In genomic region chr11:52970396-52970795, GRCm38 (mm10) we compare ENCODE assay signal across 19 mouse cellular contexts.
DNase-seq lines count a peak whose midpoint lies in the region; ATAC-seq and TF ChIP-seq lines count a peak whose summit lies in the region.
"Had no signal": no experiment of that assay in that cellular context is flagged by ENCODE, and none has a peak within 500 bp of the region (broad histone marks: within the 10 kb centered on the region; RNA-seq: fewer than 3 reads in every experiment).

No protein-coding gene starts in this region.

- WGBS in heart, embryonic 13.5 days: 39% methylated on average over 6 of the region's 6 CpGs
- 81% methylated on average over 6 of the region's 6 CpGs for WGBS in hindbrain, embryonic 10.5 days

- peak overlapping the region; percentile 50 for H3K27ac ChIP-seq in heart, embryonic 13.5 days (replicated peaks)
- no peak overlapping the region for H3K27ac ChIP-seq in layer of hippocampus, adult 2 months
- H3K27ac ChIP-seq in hindbrain, embryonic 10.5 days: no peak overlapping the region
- H3K27ac ChIP-seq: forebrain, embryonic 13.5 days; hindbrain, postnatal 0 days; kidney, postnatal 0 days; limb, embryonic 15.5 days; liver, embryonic 15.5 days had no signal

- TF ChIP-seq CTCF in layer of hippocampus, adult 2 months (conservative IDR thresholded peaks at IDR 0.05): no peak

- H3K4me2 ChIP-seq in heart, embryonic 13.5 days: peak overlapping the region; percentile 11; the same call in 1 of the 2 replicates
- H3K4me2 ChIP-seq: forebrain, embryonic 13.5 days; limb, embryonic 15.5 days; liver, embryonic 15.5 days; midbrain, embryonic 11.5 days had no signal

- no peaks in the 10 kb centered on the region for H3K9me3 ChIP-seq in heart, embryonic 13.5 days
- H3K9me3 ChIP-seq in hindbrain, embryonic 10.5 days: no peaks in the 10 kb centered on the region
- H3K9me3 ChIP-seq: forebrain, embryonic 13.5 days; limb, embryonic 15.5 days; liver, embryonic 15.5 days had no signal

- no peaks in the 10 kb centered on the region for H3K36me3 ChIP-seq in heart, embryonic 13.5 days
- H3K36me3 ChIP-seq in hindbrain, embryonic 10.5 days: no peaks in the 10 kb centered on the region
- H3K36me3 ChIP-seq: limb, embryonic 15.5 days; liver, embryonic 15.5 days had no signal

- no peak; the same call in 1 of the 2 replicates for ATAC-seq in heart, embryonic 13.5 days (ENCODE audit: extremely low read depth, insufficient number of reproducible peaks, low FRiP score, low TSS enrichment)
- ATAC-seq: forebrain, embryonic 13.5 days; hindbrain, postnatal 0 days; intestine, postnatal 0 days; Patski had no signal

- DNase-seq in heart, adult 11 months: peak; percentile 94
- DNase-seq in heart, postnatal 25 days (ENCODE audit: low spot score): no peak
- peak; percentile 15 for DNase-seq in gastrocnemius, postnatal 10 days
- DNase-seq in heart, postnatal 36 days: peak; percentile 8 to 40
- no peak for DNase-seq in thymus, postnatal 4 days
- DNase-seq in layer of hippocampus, adult 2 months (ENCODE audit: low spot score in 2 of 2): no peak
- no peak for DNase-seq in hindbrain, embryonic 10.5 days (ENCODE audit: low spot score)
- DNase-seq: adrenal gland, adult 8-10 months; cerebellum, adult 11 months; right cerebral cortex, adult 18-20 months had no signal

- H3K9ac ChIP-seq in heart, embryonic 13.5 days: no peak overlapping the region
- H3K9ac ChIP-seq: forebrain, embryonic 13.5 days; limb, embryonic 15.5 days; liver, embryonic 15.5 days had no signal

- H3K4me1 ChIP-seq in heart, embryonic 13.5 days: peaks cover 21% of the 10 kb centered on the region
- H3K4me1 ChIP-seq in hindbrain, embryonic 10.5 days (replicated peaks): no peaks in the 10 kb centered on the region; the same call in 1 of the 2 replicates
- H3K4me1 ChIP-seq: forebrain, embryonic 13.5 days; liver, embryonic 15.5 days had no signal

- H3K4me3 ChIP-seq in heart, embryonic 13.5 days: no peak overlapping the region
- H3K4me3 ChIP-seq in layer of hippocampus, adult 2 months: no peak overlapping the region
- H3K4me3 ChIP-seq in hindbrain, embryonic 10.5 days: no peak overlapping the region
- H3K4me3 ChIP-seq: forebrain, embryonic 13.5 days; limb, embryonic 15.5 days; liver, embryonic 15.5 days had no signal

- H3K27me3 ChIP-seq in heart, embryonic 13.5 days (replicated peaks): no peaks in the 10 kb centered on the region
- H3K27me3 ChIP-seq in hindbrain, embryonic 10.5 days (ENCODE audit: insufficient read depth, poor library complexity, severe bottlenecking): no peaks in the 10 kb centered on the region
- H3K27me3 ChIP-seq: forebrain, embryonic 13.5 days; limb, embryonic 15.5 days; liver, embryonic 15.5 days had no signal

- intact Hi-C loops in heart, postnatal 25 days (cut with DNase I): no loop called here
- intact Hi-C loops in heart, postnatal 36 days (cut with DNase I): no loop called here

Comparison
In these comparisons a context has a peak if more than half of its experiments do, and no peak if none do; other contexts are left out.
1. DNase-seq: peak in heart, adult 11 months (single experiment), gastrocnemius, postnatal 10 days (single experiment) and heart, postnatal 36 days (2 of 2); none in heart, postnatal 25 days (single experiment), thymus, postnatal 4 days (single experiment), layer of hippocampus, adult 2 months (0 of 2) and hindbrain, embryonic 10.5 days (single experiment).